Mouse (Mus musculus) urinary bladder, postnatal 25 days (tissue): ENCODE data around the gene Cox14.
"Not testable (repeated sequence)": the region's sequence is repeated elsewhere in the genome, so short reads cannot be mapped to it uniquely, and the experiment has no call there.

Experiments
- DNase-seq: peaks from one replicate; pipeline ENCODE4 v3.0.0; 2022; ENCODE audit warnings: low spot score

Gene Cox14

DNA sequence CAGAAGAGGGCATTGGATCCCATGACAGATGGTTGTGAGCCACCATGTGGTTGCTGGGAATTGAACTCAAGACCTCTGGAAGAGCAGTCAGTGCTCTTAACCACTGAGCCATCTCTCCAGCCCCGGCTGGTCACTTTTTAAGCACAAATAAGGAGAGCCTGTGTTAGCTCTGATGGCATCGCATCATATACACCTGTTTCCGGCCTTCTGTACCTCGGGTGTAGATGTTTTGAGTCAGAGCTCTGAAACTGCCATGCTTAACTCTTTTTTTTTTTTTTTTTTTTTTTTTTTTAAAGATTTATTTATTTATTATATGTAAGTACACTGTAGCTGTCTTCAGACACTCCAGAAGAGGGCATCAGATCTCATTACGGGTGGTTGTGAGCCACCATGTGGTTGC lies 1.6 kb downstream of the Cox14 start:
- not testable (repeated sequence) for DNase-seq

DNA sequence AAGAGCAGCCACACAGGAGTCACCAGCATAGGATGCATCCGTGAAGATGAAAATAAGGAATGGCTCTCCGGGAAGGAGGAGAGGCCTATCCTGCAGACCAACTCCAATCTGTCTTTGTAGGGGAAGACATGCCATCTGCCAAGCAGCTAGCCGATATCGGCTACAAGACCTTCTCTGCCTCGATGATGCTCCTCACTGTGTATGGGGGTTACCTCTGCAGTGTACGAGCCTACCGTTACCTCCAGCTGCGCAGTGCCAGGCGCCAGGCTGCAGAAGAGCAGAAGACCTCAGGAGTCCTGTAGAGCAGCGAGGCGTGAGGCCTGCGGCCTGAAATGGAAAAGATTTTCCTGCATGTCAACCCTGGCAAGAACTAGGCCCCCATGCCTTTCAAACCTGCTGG lies 2.1 kb downstream of the Cox14 start:
- DNase-seq = no peak

DNA sequence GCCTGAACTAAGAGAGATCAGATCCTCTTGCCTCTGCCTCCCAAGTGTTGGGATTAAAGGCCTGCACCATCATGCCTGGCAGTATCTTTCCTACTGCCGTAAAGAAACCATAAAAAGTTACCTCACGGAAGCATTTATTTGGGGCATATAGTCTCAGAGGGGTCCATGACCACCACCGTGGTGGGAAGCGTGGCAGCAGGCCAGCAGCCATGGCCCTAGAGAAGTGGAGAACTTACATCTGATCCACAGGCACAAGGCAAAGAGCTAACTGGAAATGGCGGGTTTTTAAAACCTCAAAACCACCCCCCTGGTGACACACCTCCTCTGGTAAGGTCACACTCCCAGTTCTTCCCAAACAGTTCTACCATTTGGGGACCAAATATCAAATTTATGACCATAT lies 2.8 kb downstream of the Cox14 start:
- DNase-seq = no peak

DNA sequence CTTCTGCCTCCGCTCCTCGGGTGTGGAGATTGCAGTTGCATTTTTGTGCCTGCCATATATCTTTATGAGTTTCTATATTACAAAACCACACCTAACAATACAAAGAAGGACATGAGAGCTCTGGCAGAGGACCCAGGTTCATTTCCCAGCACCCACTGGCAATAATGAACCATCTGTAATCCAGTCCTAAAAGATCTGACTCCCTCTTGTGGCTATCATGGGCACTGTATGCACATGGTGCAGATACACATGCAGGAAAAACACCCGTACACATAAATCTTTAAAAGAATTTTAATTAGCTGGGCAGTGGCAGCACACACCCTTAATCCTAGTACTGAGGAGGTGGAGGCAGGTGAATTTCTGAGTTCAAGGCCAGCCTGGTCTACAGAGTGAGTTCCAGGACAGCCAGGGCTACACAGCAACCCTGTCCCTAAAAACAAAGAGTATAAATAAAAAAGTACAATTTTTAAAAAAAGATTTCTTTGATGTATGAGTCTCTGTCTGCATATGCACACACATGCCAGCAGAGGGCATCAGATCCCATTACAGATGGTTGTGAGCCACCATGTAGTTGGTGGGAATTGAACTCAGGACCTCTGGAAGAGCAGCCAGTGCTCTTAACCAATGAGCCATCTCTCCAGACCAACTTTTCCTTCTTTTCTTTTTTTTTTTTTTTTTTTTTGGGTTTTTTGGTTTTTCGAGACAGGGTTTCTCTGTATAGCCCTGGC lies 3.8 kb downstream of the Cox14 start:
- DNase-seq = no peak

DNA sequence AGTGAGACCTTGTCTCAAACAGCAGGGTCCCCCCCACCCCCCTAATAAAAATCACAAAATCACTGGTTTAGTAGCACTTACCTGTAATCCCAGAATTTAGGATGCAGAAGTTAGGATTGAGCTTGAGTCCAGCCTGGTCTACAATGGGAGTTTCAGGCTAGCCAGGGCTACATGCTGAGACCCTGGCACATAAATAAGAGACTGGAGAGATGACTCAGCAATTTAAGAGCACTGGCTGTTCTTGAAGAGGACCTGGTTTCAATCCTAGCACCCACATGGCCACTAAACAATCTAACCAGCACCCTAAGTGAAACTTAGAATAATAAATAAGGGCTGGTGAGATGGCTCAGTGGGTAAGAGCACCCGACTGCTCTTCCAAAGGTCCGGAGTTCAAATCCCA lies 5.7 kb downstream of the Cox14 start:
- no peak for DNase-seq

DNA sequence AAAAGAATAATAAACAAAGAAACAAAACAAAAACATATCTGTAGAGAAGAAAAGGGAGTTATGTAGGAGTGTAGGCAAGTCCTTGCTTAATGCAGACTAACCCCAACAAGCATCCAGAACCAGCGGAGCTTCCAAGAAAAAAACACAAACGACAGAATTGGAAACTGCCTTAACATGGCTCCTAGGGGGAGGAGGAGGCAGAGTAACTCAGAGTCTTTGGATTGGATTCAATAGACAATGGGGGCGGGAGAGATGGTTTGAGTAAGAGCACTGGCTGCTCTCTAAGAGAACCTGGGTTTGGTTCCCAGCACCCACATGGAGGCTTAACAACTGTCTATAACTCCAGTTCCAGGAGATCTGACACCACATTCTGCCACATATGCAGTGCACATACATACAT lies 6.3 kb downstream of the Cox14 start:
- DNase-seq = no peak

DNA sequence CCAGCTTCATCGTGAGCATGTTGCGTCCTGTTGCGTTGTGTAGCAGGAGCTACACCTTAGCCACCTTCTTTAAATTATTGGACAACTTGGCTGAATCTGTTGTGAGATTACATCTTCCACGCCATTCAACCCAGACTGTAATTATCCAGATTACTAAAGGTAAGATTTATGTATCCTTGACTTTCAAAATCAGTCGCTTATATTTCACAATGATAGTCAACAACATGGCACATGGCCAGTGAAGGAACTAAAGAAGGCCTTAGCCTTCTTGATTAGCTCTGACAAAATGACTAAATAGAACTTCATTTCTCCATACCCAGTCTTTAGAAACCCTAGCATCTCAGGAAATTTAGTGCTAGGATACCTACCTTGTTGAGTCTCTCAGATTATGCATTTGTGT lies 7.8 kb downstream of the Cox14 start:
- DNase-seq = no peak

DNA sequence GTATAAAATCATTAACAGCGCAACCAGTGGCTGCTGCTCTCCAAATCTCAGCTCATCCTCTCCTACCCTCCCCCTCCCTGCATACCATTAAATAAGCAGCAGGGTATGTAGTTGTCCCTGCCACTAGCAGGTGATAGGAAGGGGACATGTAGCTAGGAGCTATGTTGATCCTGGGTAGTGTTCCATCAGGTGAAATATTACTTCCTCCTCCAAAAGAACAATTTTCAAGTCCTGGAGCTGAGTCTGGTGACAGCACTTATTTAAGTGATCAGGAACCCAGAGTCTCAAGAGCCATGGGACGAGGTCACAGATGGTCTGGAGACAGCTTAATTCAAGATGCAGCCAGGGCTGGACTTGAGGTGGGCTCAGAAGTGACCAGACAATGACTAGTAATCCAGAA lies 10.2 kb downstream of the Cox14 start:
- DNase-seq = peak; percentile 100

DNA sequence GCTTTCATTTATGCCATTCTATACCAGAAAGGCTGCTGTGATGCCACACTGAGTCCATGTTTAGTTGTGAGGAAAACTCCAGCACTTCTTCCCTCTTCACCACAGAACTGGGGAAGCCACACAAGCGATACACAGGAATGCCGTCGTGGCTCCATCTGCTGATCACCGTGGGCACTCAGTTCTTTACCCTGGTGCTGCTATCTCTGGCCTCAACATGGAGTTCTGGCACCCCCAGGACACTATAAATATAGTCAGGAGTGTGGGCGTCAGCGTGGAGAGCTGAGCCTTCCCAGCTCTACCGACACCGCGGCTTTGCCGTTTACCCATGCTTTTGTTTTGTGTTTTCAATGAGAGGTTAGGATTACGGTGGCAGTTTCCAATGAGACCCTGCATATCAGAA lies 11.3 kb downstream of the Cox14 start:
- no peak for DNase-seq

DNA sequence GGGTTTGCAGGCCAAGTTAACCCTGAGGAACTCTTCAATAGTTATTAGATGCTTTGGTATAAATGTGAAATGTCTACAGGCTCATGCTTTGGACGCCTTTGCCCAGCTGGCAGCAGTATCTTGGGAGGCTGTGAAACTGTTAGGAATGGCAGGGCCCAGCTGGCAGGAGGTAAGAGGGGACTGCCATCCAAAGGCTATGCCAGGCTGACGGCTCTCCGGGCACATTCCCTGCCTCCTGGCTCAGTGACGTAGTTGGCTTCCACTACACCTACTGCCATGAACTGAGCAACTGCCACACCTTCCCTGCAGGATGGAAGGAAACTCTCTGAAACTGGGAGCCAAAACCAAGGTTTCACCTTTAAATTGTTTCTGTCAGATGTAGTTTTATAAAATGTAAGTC lies 14.8 kb downstream of the Cox14 start:
- DNase-seq = no peak

DNA sequence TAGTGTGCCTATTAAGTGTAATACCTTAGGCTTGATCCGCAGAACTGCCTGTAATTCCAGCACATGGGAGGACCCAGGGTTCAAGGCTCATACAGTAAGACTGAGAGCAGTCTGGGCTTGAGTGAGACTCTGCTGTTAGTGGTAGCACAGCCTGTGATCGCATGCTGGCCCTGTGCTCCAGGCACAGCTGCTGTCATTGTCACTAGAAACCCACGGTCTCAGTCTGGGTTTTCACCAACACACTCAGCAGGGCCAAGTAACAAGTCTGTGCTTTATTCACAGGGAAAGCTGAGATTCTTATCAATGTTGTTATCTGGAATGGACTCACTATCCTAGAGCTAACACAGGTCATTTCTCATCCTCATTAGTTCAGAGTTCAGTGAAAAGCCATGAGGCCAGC lies 28.8 kb downstream of the Cox14 start:
- DNase-seq = no peak

DNA sequence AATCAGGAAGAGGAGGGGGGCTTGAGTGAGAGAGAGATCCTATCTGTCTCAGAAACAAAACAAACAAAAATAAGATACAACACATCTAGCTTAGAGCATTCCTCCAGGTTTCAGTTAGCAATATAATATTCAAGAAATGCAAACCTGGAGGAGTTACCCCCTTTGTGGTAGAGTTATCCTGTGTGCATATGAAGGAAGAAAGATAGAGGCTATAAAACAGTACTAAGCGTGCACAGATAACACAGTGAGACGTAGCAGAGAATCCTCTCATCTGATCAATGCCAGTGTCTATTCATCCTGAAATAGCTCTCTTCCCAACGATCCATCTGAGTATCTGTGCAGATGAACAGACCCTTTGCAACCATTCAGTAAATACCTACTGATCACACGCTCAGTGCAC lies 42.0 kb downstream of the Cox14 start:
- no peak for DNase-seq

DNA sequence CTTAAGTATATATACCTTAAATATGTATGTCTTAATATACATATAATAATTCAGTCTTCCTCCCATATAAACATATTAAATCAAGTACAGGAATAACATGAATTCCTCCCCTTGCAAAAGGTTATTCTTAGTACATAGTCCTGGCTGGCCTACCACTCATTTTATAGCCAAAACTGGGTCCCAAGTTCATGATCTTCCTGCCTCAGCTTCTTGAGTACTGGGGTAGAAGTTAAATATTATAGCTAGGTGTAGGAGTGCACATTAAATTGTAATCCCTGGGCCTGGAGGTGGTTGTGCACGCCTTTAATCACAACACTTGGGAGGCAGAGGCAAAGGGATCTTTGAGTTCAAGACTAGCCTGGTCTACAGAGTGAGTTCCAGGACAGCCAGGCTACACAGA lies 43.3 kb downstream of the Cox14 start:
- no peak for DNase-seq

DNA sequence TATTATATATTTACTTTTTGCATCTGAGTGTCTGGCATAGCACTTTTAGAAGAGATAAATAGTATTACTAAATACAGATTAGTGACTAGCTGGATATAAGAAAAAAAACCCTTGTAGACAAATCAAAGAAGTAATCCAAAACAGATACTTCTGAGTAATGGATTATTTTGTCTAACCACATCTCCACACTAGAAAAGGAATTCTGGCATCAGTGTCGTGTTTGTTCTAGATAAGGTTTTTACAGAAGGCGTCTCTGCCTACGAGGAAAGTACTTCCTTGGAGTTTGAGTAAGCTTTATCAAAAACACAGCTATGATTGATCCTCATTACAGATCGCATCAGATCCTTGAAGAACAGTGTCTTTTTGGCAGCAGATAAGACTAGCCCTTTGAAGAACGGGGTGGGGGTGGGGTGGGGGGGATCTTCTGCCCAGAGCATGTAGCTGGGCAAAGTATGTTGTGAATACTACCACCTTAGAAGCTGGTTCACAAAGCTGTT lies 45.6 kb downstream of the Cox14 start:
- no peak for DNase-seq

DNA sequence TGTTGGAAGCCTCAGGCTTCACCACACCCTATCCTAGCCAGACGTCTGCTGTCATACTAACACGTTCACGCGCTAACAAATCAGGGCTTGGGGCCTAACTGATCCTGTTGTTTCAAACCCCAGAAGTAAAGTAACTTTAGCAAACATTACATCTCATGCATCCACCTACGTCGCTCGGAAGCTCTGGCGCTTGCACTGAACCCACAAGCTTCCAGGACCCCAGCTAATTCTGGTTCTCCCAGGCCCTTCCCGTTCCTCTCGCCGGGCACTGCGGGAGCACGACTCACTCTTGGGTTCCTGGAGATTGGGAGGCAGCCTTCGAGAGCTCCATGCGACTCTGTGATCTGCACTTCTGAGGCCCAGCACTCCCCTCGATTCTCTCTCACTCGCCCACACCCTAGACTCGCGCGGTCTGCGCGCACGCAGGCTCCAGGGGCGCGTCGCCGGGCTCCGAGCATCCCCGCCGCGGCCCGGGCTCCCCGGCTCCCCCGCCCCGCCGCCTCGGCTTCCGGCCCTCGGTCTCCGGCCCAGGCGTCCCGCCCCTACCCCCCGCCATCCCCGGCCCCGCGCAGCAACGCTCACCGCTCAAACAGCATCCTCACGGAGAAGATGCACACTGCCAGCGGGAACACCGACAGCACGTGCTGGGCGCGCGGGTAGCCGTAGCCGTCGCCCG lies 46.3 kb downstream of the Cox14 start:
- DNase-seq = peak; percentile 29

DNA sequence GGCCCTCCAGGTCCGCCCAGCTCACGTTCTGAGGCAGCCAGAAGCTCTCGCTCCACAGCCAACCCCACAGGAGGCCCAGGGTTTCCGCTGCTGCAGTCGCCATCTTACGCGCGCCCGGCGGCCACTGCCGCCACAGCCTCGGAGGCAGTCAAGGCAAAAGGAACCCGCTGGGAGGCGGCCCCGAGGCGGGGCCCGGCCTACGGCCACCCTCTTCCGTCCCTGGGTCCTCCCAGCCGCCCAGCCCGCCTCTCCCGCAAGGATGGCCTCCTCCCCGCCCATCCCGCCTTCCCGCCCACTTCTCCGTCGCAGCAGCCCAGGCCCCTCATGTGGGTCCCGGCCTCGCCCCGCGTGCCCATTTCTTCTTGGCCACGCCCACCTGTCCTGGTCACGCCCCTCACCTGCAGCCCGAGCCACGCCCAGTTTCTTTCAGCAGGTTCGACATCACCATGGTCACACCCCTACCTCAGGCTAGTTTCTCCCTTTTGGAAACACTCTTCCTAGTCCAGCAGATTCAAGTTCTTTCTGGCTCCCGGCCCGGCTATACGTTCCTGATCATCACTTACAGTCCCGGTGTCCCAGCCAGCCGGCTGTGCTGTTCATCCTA lies 47.0 kb downstream of the Cox14 start:
- DNase-seq = peak; percentile 84

DNA sequence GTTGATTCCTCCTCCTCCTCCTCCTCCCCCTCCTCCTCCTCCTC lies 47.3 kb downstream of the Cox14 start, which contains the start of gene Cers5:
TSS of gene Cers5 (minus strand) at position 5 of the 44 bp plus-strand sequence.
- not testable (repeated sequence) for DNase-seq

DNA sequence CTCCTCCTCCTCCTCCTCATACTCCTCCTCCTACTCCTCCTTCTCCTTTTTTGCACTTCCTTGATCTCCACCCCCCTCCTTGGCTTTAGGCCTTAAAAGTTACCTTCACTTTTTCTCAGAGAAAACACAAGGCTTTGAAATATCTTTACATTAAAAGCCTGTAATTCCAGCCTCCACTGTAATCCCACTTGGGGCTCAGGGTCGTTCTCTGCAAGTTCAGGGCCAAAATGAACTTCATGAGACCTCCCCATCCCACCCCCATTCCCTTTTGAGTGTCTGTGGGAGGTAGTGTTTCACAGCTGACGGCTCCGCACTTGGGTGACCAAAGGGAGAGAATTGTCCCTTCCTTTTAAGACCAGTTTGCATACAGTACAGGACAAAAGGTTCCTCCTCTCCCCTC lies 47.5 kb downstream of the Cox14 start:
- DNase-seq = no peak
